Mouse (Mus musculus): Measurements from ENCODE around the gene Ptges3l. TPM values are rescaled to one million over a fixed set of nuclear protein-coding genes. Genes with fewer than 3 reads are reported as not detected.

Ptges3l gene
- total and polyA plus RNA-seq, 3 experiments, result 0.22 to 0.33 TPM; not detected in 1

DNA sequence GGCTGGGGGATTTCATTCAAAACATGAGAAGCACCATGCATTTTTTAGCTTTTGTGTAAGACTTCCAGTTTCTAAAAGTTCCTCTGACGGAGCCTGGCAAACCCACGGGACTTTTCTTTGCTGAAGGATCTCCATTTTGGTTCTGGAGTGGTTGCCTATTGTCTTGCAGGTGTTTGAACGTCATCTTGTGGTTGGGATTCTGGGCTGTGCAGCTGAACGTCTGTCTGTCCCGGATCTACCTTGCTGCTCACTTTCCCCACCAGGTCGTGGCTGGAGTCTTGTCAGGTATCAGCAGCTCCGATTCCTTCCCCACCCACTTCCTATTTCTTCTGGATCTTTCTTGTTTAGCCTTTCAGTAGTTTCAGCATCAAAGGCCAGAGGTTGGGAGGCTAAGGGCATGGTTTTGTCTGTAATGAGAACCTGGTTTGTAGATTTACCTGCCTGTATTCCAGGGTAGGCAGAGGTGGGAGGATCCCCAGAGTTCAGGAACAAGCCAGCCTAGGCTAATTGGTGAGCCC, 50.7 kb downstream of the Ptges3l start:
- Histone ChIP-seq H3K4me1 (ENCODE audit: insufficient read depth, low read depth, low read length) (no peaks in the 10 kb centered on the region), H3K9me3 (replicated peaks) (no peaks in the 10 kb centered on the region), H3K27me3 (ENCODE audit: insufficient read depth, low read length) (peaks cover 41% of the 10 kb centered on the region), H3K36me3 (replicated peaks) (no peaks in the 10 kb centered on the region), H3K4me3 (ENCODE audit: low read depth, low read length) (no peak overlapping the region)
- ATAC-seq (ENCODE audit: extremely low read depth, insufficient number of reproducible peaks, low FRiP score, poor library complexity, severe bottlenecking), result no peak
- TF ChIP-seq TAL1 (conservative IDR thresholded peaks at IDR 0.05; ENCODE audit: low read depth, low read length) (no peak), GATA2 (IDR thresholded peaks at IDR 0.05; ENCODE audit: borderline replicate concordance, low read depth, low read length) (no peak), CTCF (IDR thresholded peaks at IDR 0.05; ENCODE audit: low read depth, low read length) (no peak), POLR2AphosphoS5 (IDR thresholded peaks at IDR 0.05; ENCODE audit: insufficient replicate concordance, low read depth, low read length) (no peak), GATA1 (IDR thresholded peaks at IDR 0.05; ENCODE audit: borderline replicate concordance, low read length) (no peak)
- DNase-seq (ENCODE audit: low spot score), result no peak

GRCm38 (mm10) chr11:101370141-101370540, 55.0 kb downstream of the Ptges3l start:
- Histone ChIP-seq H3K4me1 (ENCODE audit: insufficient read depth, low read depth, low read length) (no peaks in the 10 kb centered on the region), H3K4me3 (ENCODE audit: low read depth, low read length) (no peak overlapping the region), H3K36me3 (replicated peaks) (no peaks in the 10 kb centered on the region), H3K9me3 (replicated peaks) (no peaks in the 10 kb centered on the region), H3K27me3 (ENCODE audit: insufficient read depth, low read length) (peaks cover 30% of the 10 kb centered on the region)
- no peak for TF ChIP-seq POLR2AphosphoS5 (IDR thresholded peaks at IDR 0.05; ENCODE audit: insufficient replicate concordance, low read depth, low read length)
- TF ChIP-seq TAL1 (conservative IDR thresholded peaks at IDR 0.05; ENCODE audit: low read depth, low read length), result no peak
- TF ChIP-seq CTCF (IDR thresholded peaks at IDR 0.05; ENCODE audit: low read depth, low read length), result no peak
- no peak for TF ChIP-seq GATA1 (IDR thresholded peaks at IDR 0.05; ENCODE audit: borderline replicate concordance, low read length)
- no peak for TF ChIP-seq GATA2 (IDR thresholded peaks at IDR 0.05; ENCODE audit: borderline replicate concordance, low read depth, low read length)
- ATAC-seq (ENCODE audit: extremely low read depth, insufficient number of reproducible peaks, low FRiP score, poor library complexity, severe bottlenecking) (no peak), DNase-seq (ENCODE audit: low spot score) (no peak)

Other genes with a start within 250 kb of the Ptges3l start
Only the 20 nearest of the 25 such genes appear.
- gene Vps25, start 171.6 kb downstream of the Ptges3l start, total RNA-seq (2014; fragmentation: Nextera tagmentation), result 482 and 539 TPM in 2 replicates
- 98.4 and 104 TPM in 2 replicates for gene Vps25, start 171.6 kb downstream of the Ptges3l start, total RNA-seq (2017)
- 140 and 170 TPM in 2 replicates for gene Vps25, start 171.6 kb downstream of the Ptges3l start, polyA plus RNA-seq (2012)
- gene Wnk4, start 164.8 kb downstream of the Ptges3l start, total RNA-seq (2014; fragmentation: Nextera tagmentation), result 21.2 and 27.2 TPM in 2 replicates
- gene Wnk4, start 164.8 kb downstream of the Ptges3l start, total RNA-seq (2017), result 2.3 and 4.2 TPM in 2 replicates
- gene Wnk4, start 164.8 kb downstream of the Ptges3l start, polyA plus RNA-seq (2012), result 45.0 and 48.7 TPM in 2 replicates
- gene Cntd1, start 146.3 kb downstream of the Ptges3l start, total RNA-seq (2014; fragmentation: Nextera tagmentation), result 1.5 TPM in 1 of 2 replicates, not detected in the other
- 0.81 and 1.1 TPM in 2 replicates for gene Cntd1, start 146.3 kb downstream of the Ptges3l start, total RNA-seq (2017)
- gene Cntd1, start 146.3 kb downstream of the Ptges3l start, polyA plus RNA-seq (2012), result 0.02 TPM in 1 of 2 replicates, not detected in the other
- gene Coa3, start 146.2 kb downstream of the Ptges3l start, total RNA-seq (2014; fragmentation: Nextera tagmentation), result 52.6 and 54.1 TPM in 2 replicates
- gene Coa3, start 146.2 kb downstream of the Ptges3l start, total RNA-seq (2017), result 58.1 and 65.9 TPM in 2 replicates
- 16.8 and 39.8 TPM in 2 replicates for gene Coa3, start 146.2 kb downstream of the Ptges3l start, polyA plus RNA-seq (2012)
- 42.5 and 46.3 TPM in 2 replicates for gene Becn1, start 123.0 kb downstream of the Ptges3l start, total RNA-seq (2014; fragmentation: Nextera tagmentation)
- 142 and 148 TPM in 2 replicates for gene Becn1, start 123.0 kb downstream of the Ptges3l start, total RNA-seq (2017)
- 97.7 and 109 TPM in 2 replicates for gene Becn1, start 123.0 kb downstream of the Ptges3l start, polyA plus RNA-seq (2012)
- gene Psme3, start 109.1 kb downstream of the Ptges3l start, total RNA-seq (2014; fragmentation: Nextera tagmentation), result 300 and 317 TPM in 2 replicates
- gene Psme3, start 109.1 kb downstream of the Ptges3l start, total RNA-seq (2017), result 98.7 and 113 TPM in 2 replicates
- gene Psme3, start 109.1 kb downstream of the Ptges3l start, polyA plus RNA-seq (2012), result 68.6 and 68.8 TPM in 2 replicates
- gene Aoc2, start 100.3 kb downstream of the Ptges3l start, total RNA-seq (2014; fragmentation: Nextera tagmentation), result 18.1 and 19.5 TPM in 2 replicates
- gene Aoc2, start 100.3 kb downstream of the Ptges3l start, total RNA-seq (2017), result 4.5 and 4.6 TPM in 2 replicates
- 10.0 and 10.1 TPM in 2 replicates for gene Aoc2, start 100.3 kb downstream of the Ptges3l start, polyA plus RNA-seq (2012)
- 2.5 TPM in 1 of 2 replicates, not detected in the other for gene Aoc3, start 94.7 kb downstream of the Ptges3l start, total RNA-seq (2014; fragmentation: Nextera tagmentation)
- gene Aoc3, start 94.7 kb downstream of the Ptges3l start, total RNA-seq (2017), result 0.16 TPM in 1 of 2 replicates, not detected in the other
- 0.07 and 0.10 TPM in 2 replicates for gene Aoc3, start 94.7 kb downstream of the Ptges3l start, polyA plus RNA-seq (2012)
- not detected in 2 replicates for gene G6pc, start 57.8 kb downstream of the Ptges3l start, total RNA-seq (2014; fragmentation: Nextera tagmentation)
- gene G6pc, start 57.8 kb downstream of the Ptges3l start, total RNA-seq (2017), result 0.05 TPM in 1 of 2 replicates, not detected in the other
- not detected in 2 replicates for gene G6pc, start 57.8 kb downstream of the Ptges3l start, polyA plus RNA-seq (2012)
- 51.6 and 55.8 TPM in 2 replicates for gene Aarsd1, start 7.7 kb downstream of the Ptges3l start, total RNA-seq (2014; fragmentation: Nextera tagmentation)
- 47.0 and 50.9 TPM in 2 replicates for gene Aarsd1, start 7.7 kb downstream of the Ptges3l start, total RNA-seq (2017)
- gene Aarsd1, start 7.7 kb downstream of the Ptges3l start, polyA plus RNA-seq (2012), result 67.7 and 74.4 TPM in 2 replicates
- 3.0 TPM in 1 of 2 replicates, not detected in the other for gene Gm27029, start 537 bp downstream of the Ptges3l start, total RNA-seq (2014; fragmentation: Nextera tagmentation)
- gene Gm27029, start 537 bp downstream of the Ptges3l start, total RNA-seq (2017), result 0.87 and 2.1 TPM in 2 replicates
- gene Gm27029, start 537 bp downstream of the Ptges3l start, polyA plus RNA-seq (2012), result 0.58 and 0.90 TPM in 2 replicates
- 5.0 and 6.0 TPM in 2 replicates for gene Rundc1, start 248 bp downstream of the Ptges3l start, total RNA-seq (2014; fragmentation: Nextera tagmentation)
- 6.7 and 7.6 TPM in 2 replicates for gene Rundc1, start 248 bp downstream of the Ptges3l start, total RNA-seq (2017)
- gene Rundc1, start 248 bp downstream of the Ptges3l start, polyA plus RNA-seq (2012), result 6.7 and 7.2 TPM in 2 replicates
- gene Rpl27, start 17.0 kb upstream of the Ptges3l start, total RNA-seq (2014; fragmentation: Nextera tagmentation), result 787 and 879 TPM in 2 replicates
- gene Rpl27, start 17.0 kb upstream of the Ptges3l start, total RNA-seq (2017), result 1,687 and 2,225 TPM in 2 replicates
- 444 and 1,039 TPM in 2 replicates for gene Rpl27, start 17.0 kb upstream of the Ptges3l start, polyA plus RNA-seq (2012)
- gene Ifi35, start 23.1 kb upstream of the Ptges3l start, total RNA-seq (2014; fragmentation: Nextera tagmentation), result 26.3 and 34.3 TPM in 2 replicates
- gene Ifi35, start 23.1 kb upstream of the Ptges3l start, total RNA-seq (2017), result 48.4 and 54.8 TPM in 2 replicates
- 24.3 and 28.1 TPM in 2 replicates for gene Ifi35, start 23.1 kb upstream of the Ptges3l start, polyA plus RNA-seq (2012)
- 26.5 and 32.0 TPM in 2 replicates for gene Rnd2, start 39.7 kb upstream of the Ptges3l start, total RNA-seq (2014; fragmentation: Nextera tagmentation)
- 36.6 and 44.3 TPM in 2 replicates for gene Rnd2, start 39.7 kb upstream of the Ptges3l start, total RNA-seq (2017)
- 35.3 and 46.4 TPM in 2 replicates for gene Rnd2, start 39.7 kb upstream of the Ptges3l start, polyA plus RNA-seq (2012)
- 237 and 238 TPM in 2 replicates for gene Vat1, start 40.9 kb upstream of the Ptges3l start, total RNA-seq (2014; fragmentation: Nextera tagmentation)
- 98.5 and 103 TPM in 2 replicates for gene Vat1, start 40.9 kb upstream of the Ptges3l start, total RNA-seq (2017)
- gene Vat1, start 40.9 kb upstream of the Ptges3l start, polyA plus RNA-seq (2012), result 384 and 452 TPM in 2 replicates
- gene Brca1, start 126.6 kb upstream of the Ptges3l start, total RNA-seq (2014; fragmentation: Nextera tagmentation), result 69.3 and 175 TPM in 2 replicates
- 67.5 and 71.0 TPM in 2 replicates for gene Brca1, start 126.6 kb upstream of the Ptges3l start, total RNA-seq (2017)
- gene Brca1, start 126.6 kb upstream of the Ptges3l start, polyA plus RNA-seq (2012), result 16.7 and 35.0 TPM in 2 replicates
- gene Nbr1, start 126.8 kb upstream of the Ptges3l start, total RNA-seq (2014; fragmentation: Nextera tagmentation), result 102 and 109 TPM in 2 replicates
- 97.6 and 99.4 TPM in 2 replicates for gene Nbr1, start 126.8 kb upstream of the Ptges3l start, total RNA-seq (2017)
- 43.8 and 45.6 TPM in 2 replicates for gene Nbr1, start 126.8 kb upstream of the Ptges3l start, polyA plus RNA-seq (2012)
- gene Tmem106a, start 156.9 kb upstream of the Ptges3l start, total RNA-seq (2014; fragmentation: Nextera tagmentation), result 3.4 and 7.8 TPM in 2 replicates
- gene Tmem106a, start 156.9 kb upstream of the Ptges3l start, total RNA-seq (2017), result 1.6 and 2.9 TPM in 2 replicates
- 1.00 and 1.0 TPM in 2 replicates for gene Tmem106a, start 156.9 kb upstream of the Ptges3l start, polyA plus RNA-seq (2012)
- gene Gm11634, start 173.9 kb upstream of the Ptges3l start, total RNA-seq (2014; fragmentation: Nextera tagmentation), result not detected in 2 replicates
- gene Gm11634, start 173.9 kb upstream of the Ptges3l start, total RNA-seq (2017), result not detected in 2 replicates
- gene Gm11634, start 173.9 kb upstream of the Ptges3l start, polyA plus RNA-seq (2012), result not detected in 2 replicates

Measured in G1E (cell line).